Mouse (Mus musculus): ENCODE data around the gene Gm6309. TPM values are rescaled to one million over a fixed set of nuclear protein-coding genes. Genes with fewer than 3 reads are reported as not detected.
"Not testable (repeated sequence)": the region's sequence is repeated elsewhere in the genome, so short reads cannot be mapped to it uniquely, and the experiment has no call there.

Gene Gm6309
- not detected for total RNA-seq (2021)
- long read RNA-seq, experiment 1 = 0 reads
- long read RNA-seq, experiment 2 = 0 reads

DNA sequence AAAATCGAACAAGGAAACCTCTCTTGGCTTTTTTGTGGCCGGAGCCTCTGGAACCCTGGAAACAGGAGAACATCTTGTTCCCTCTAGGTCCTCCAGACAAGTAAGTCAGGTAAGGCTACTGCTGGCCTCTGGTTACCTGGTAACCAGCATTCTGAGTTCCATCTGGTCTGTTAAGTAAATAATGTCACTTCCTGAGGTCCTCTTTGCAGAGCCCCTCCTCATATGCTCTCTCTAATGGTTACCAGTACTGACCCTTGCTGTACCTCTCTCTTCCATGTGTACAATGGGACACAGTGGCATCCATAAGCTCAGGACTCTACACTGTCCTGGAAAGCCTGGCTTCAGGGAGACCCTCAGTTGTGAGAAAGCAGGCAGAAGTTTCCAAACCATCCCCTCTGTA, at the start of gene Gm6309:
Gene Gm6309, minus strand, starts transcription at position 101 of the 400 bp plus-strand sequence.
- DNase-seq = not testable (repeated sequence)

DNA sequence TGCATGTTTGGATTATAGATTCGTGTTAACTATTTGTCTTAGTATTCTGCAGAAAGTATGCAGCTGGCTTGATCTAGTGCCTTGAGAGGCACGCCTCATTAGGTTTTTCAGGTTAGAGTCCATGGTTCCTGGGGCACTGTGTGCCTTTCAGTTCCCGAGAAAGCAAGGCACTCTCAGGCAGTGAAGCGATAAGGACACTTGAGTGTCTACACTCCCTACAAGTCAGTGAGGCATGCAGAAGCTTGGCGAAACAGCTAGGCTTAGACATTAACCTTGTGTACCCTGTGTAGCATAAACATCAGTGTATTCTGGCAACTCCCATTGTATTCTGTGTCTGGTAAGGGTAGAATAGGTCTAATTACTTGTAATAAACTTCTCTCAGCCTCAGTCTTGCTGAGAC, 35.0 kb upstream of the Gm6309 start:
- DNase-seq = no peak

DNA sequence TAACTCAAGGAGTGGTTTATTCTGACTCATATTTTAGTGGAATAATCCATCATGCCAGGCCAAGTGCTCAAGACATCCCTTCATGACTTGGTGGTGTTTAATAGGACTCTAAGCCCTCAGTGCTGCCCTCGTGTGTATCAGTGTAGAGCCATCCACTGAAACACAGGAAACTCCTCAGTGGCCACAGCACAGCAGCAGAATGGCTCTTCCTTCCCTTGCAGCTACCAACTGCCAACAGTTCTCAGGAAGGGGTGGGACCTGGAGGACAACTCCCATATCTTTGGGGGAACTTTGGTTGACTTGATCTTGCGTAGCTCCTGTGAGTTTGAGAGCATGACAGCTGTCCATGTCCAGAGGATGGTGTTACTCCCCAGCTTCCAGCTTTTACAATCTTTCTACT, 33.4 kb upstream of the Gm6309 start:
- no peak for DNase-seq

DNA sequence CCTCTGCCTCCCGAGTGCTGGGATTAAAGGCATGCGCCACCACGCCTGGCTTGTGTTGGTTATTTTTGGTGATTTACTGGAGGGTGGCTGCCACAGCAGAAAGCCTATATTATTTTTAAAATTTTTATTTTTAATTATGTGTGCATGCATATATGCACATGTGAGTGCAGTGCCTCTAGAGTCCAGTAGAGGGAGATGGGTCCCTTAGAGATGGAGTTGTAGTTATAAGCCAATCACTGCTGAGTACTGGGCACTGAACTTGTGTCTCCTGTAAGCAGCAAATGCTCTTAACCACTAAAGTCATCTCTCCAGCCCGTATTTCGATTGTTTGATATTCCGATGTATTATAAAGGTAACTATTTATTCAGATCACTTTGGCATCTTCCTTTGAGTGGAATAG, 30.1 kb upstream of the Gm6309 start:
- DNase-seq = no peak

DNA sequence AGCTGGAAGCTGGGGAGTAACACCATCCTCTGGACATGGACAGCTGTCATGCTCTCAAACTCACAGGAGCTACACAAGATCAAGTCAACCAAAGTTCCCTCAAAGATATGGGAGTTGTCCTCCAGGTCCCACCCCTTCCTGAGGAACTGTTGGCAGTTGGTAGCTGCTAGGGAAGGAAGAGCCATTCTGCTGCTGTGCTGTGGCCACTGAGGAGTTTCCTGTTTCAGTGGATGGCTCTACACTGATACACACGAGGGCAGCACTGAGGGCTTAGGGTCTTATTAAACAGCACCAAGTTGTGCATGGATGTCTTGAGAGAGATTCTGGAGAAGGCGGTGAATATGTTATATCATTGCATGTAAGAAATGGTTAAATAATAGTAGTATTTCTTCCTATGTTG, 29.0 kb upstream of the Gm6309 start:
- DNase-seq = no peak

GRCm38 (mm10) chr5:146199073-146199472, 28.6 kb upstream of the Gm6309 start:
- no peak for DNase-seq

DNA sequence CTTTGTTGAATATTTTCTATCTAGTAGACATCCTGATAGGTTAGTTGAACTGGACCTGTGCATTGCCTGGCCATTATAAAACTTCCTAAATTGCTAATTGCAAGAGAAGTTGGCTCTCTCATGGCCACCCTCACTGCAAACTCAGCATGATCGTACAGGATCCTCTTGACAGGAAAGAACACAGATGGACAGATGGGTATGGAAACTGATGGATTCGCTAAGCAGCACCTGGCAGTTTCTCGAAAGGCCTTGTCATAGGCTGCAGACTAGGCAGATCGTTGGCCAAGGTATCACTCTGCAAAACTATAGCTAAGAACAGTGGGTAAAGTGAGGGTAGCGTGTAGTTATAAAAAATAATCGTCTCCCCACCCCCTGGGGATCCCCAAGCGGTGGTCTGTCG, 22.8 kb upstream of the Gm6309 start:
- no peak for DNase-seq

GRCm38 (mm10) chr5:146190501-146191269, 20.2 kb upstream of the Gm6309 start:
- no peak for DNase-seq

DNA sequence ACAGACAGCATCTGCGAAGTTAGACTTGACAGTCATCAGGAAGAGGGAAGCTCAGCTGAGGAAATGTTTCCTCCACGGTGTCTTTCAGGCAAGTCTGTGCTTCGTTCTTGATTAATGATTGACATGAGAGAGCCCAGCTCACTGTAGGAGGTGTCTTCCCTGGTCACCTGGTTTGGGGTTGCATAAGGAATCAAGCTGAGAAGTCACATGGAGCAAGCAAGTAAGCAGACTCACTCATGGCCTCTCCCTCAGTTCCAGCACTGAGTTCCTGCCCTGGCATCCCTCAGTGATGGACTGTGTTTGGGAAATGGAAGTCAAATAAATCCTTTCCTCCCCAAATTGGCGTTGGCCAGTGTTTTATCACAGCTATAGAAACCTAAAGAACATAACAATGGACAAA, 19.6 kb upstream of the Gm6309 start:
- DNase-seq = no peak

GRCm38 (mm10) chr5:146188712-146189111, 18.2 kb upstream of the Gm6309 start:
- no peak for DNase-seq

DNA sequence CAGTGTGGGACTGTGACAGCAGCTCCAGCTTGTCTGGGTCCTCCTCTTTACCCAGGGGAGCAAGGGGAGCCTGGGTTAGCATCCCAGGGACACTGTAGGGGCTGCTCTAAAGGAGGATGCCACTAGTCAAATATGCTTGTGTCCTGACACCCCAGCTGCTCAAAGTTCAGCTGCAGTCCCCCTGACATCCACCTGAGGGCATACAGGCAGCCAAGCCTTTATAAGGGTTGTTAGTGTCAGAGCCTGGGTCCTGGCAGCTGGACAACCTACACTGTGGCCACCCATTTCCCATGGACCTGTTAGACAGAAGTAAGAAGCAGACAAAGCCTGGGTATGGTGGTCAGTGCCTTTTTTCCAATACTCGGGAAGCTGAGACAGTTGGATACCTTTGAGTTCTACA, 17.6 kb upstream of the Gm6309 start:
- no peak for DNase-seq

- DNase-seq = peak; percentile 51 to 75
Observed at GRCm38 (mm10) chr5:146187441-146187840, 16.9 kb upstream of the Gm6309 start.

GRCm38 (mm10) chr5:146185204-146185603, 14.7 kb upstream of the Gm6309 start, which contains the start of gene 1700001J03Rik:
Gene 1700001J03Rik, minus strand, starts transcription at chr5:146185304.
- not testable (repeated sequence) for DNase-seq

GRCm38 (mm10) chr5:146172744-146173143, 2.2 kb upstream of the Gm6309 start:
- DNase-seq = peak in 1 of 2 experiments; percentile 19

DNA sequence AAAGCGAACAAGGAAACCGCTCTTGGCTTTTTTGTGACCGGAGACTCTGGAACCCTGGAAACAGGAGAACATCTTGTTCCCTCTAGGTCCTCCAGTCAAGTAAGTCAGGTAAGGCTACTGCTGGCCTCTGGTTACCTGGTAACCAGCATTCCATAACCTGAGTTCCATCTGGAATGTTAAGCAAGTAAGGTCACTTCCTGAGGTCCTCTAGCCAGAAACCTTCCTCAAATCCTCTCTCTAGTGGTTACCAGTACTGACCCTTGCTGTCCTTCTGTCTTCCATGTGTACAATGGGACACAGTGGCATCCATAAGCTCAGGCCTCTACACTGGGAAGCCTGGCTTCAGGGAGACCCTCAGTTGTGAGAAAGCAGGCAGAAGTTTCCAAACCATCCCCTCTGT, 10.1 kb downstream of the Gm6309 start, which contains the start of gene Gm5565:
Gene Gm5565, minus strand, starts transcription at position 101 of the 400 bp plus-strand sequence.
- not testable (repeated sequence) for DNase-seq

GRCm38 (mm10) chr5:146158326-146158725, 12.2 kb downstream of the Gm6309 start:
- DNase-seq = not testable (repeated sequence)

DNA sequence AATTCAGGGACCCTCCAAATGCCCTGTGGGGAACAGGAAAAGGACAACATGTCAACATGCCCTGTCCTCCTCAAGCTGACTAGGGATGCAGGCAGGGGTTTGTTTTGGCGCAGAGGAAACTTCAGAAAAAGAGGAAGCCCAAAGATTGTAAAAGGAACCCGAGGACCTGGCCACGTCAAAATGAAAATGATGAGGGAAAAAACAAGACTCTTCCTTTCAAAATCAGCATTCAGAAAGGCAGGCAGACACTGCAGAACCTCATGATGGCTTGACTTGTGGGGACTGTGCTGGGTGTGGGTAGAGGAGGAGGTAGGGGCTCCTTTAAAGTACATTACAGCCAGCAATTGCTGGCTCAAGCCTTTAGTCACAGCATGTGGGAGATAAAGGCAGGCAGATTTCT, 20.1 kb downstream of the Gm6309 start:
- no peak for DNase-seq

GRCm38 (mm10) chr5:146147903-146148302, 22.6 kb downstream of the Gm6309 start:
- no peak for DNase-seq

Other genes with a start within 250 kb of the Gm6309 start
- not detected for gene Cyp3a25, start 161.1 kb downstream of the Gm6309 start, total RNA-seq (2021)
- not detected for gene Cyp3a59, start 91.5 kb downstream of the Gm6309 start, total RNA-seq (2021)
- not detected for gene Gm5565, start 10.2 kb downstream of the Gm6309 start, total RNA-seq (2021)
- not detected for gene 1700001J03Rik, start 14.6 kb upstream of the Gm6309 start, total RNA-seq (2021)
- gene Rnf6, start 50.8 kb upstream of the Gm6309 start, total RNA-seq (2021) = 10 to 100 TPM; 43.3 to 44.1 TPM
- gene Cdk8, start 60.5 kb upstream of the Gm6309 start, total RNA-seq (2021) = 10 to 100 TPM; 17.4 to 19.4 TPM
- under 1 TPM; 0.40 to 0.49 TPM for gene Wasf3, start 214.3 kb upstream of the Gm6309 start, total RNA-seq (2021)

All from heart, adult 18-20 months (tissue).